ENCODE assay signal across 8 mouse cellular contexts in genomic region chr5:123285174-123285573, GRCm38 (mm10). TPM values are rescaled to one million over a fixed set of nuclear protein-coding genes. Genes with fewer than 3 reads are reported as not detected.
DNase-seq lines count a peak whose midpoint lies in the region; ATAC-seq and TF ChIP-seq lines count a peak whose summit lies in the region.

No protein-coding gene starts in this region.

- peak; percentile 29 to 68; a peak in 3 of 4 replicates for TF ChIP-seq CTCF in CH12.LX (conservative IDR thresholded peaks at IDR 0.05 in 1 of 2, IDR thresholded peaks at IDR 0.05 in 1 of 2; ENCODE audit: low read depth in 2 of 2, low read length in 2 of 2)

- dilution Hi-C loops in CH12.LX (cut with MboI; ENCODE audit: extremely low pct_ligation_motif_present, extremely low pct_unique_long_range_greater_than_20kb, low sequenced_read_pairs) = no loop called here

- H3K36me3 ChIP-seq in kidney, embryonic 16.5 days (ENCODE audit: insufficient read depth, low read length) = no peaks in the 10 kb centered on the region
- H3K36me3 ChIP-seq in CH12.LX (replicated peaks in 1 of 2; ENCODE audit: control insufficient read depth in 1 of 2, insufficient read depth in 1 of 2, low read length in 1 of 2) = no peaks in the 10 kb centered on the region
- no peaks in the 10 kb centered on the region for H3K36me3 ChIP-seq in forebrain, embryonic 15.5 days

- H3K9me3 ChIP-seq in kidney, embryonic 16.5 days (ENCODE audit: low read length) = 0 out of 2 replicates have a peak, but pooled peaks cover 3% of the 10 kb centered on the region
- no peaks in the 10 kb centered on the region for H3K9me3 ChIP-seq in CH12.LX (replicated peaks; ENCODE audit: low read length)
- no peaks in the 10 kb centered on the region for H3K9me3 ChIP-seq in forebrain, embryonic 15.5 days

- H3K27ac ChIP-seq in kidney, embryonic 16.5 days (ENCODE audit: low read length) = no peak overlapping the region
- no peak overlapping the region for H3K27ac ChIP-seq in CH12.LX (ENCODE audit: insufficient read depth, low read depth)
- H3K27ac ChIP-seq in forebrain, embryonic 15.5 days (replicated peaks) = no peak overlapping the region; the same call in 1 of the 2 replicates

- TF ChIP-seq POLR2A in CH12.LX (IDR thresholded peaks at IDR 0.05; ENCODE audit: low read depth, low read length) = no peak

- in situ Hi-C loops in CH12.LX (cut with MboI; ENCODE audit: low pct_ligation_motif_present, low pct_unique_long_range_greater_than_20kb, low sequenced_read_pairs) = no loop called here

- no peak overlapping the region for H3K4me2 ChIP-seq in kidney, embryonic 16.5 days (replicated peaks; ENCODE audit: low read depth, low read length)
- no peak overlapping the region for H3K4me2 ChIP-seq in CH12.LX (ENCODE audit: insufficient read depth, low read depth, poor library complexity, severe bottlenecking)
- H3K4me2 ChIP-seq in forebrain, embryonic 15.5 days (replicated peaks) = no peak overlapping the region

- no peaks in the 10 kb centered on the region for H3K27me3 ChIP-seq in kidney, embryonic 16.5 days (ENCODE audit: insufficient read depth, low read length)
- no peaks in the 10 kb centered on the region for H3K27me3 ChIP-seq in CH12.LX (replicated peaks)
- no peaks in the 10 kb centered on the region for H3K27me3 ChIP-seq in forebrain, embryonic 15.5 days

- no peak for TF ChIP-seq EP300 in CH12.LX (IDR thresholded peaks at IDR 0.05; ENCODE audit: low read length)

- intact Hi-C loops in left cerebral cortex, postnatal 4 days (cut with DNase I) = loop anchor here (10.0 kb wide), 1 partner anchor 60 kb away; the partner anchor contains the start of gene Bcl7a

- no peaks in the 10 kb centered on the region for H3K79me2 ChIP-seq in CH12.LX (replicated peaks; ENCODE audit: control insufficient read depth, extremely low read depth, insufficient read depth, poor library complexity, severe bottlenecking)

- no peaks in the 10 kb centered on the region for H3K4me1 ChIP-seq in kidney, embryonic 16.5 days (ENCODE audit: insufficient read depth, low read length)
- H3K4me1 ChIP-seq in CH12.LX (ENCODE audit: control insufficient read depth in 1 of 2, insufficient read depth in 2 of 2) = 0 out of 4 replicates have a peak, but pooled peaks cover 0 to 3% of the 10 kb centered on the region in 2 experiments
- H3K4me1 ChIP-seq in forebrain, embryonic 15.5 days = no peaks in the 10 kb centered on the region

- no peak overlapping the region for H3K9ac ChIP-seq in kidney, embryonic 16.5 days (replicated peaks; ENCODE audit: low read length)
- H3K9ac ChIP-seq in CH12.LX (ENCODE audit: insufficient read depth, low read depth) = no peak overlapping the region
- H3K9ac ChIP-seq in forebrain, embryonic 15.5 days (replicated peaks) = no peak overlapping the region

- DNase-seq in cerebellum, adult 18-20 months = peak; percentile 27 to 33
- DNase-seq in cerebellum, adult 8-10 months = no peak
- peak; percentile 35 for DNase-seq in kidney, adult 11 months
- DNase-seq in CH12.LX (ENCODE audit: extremely low read depth) = peak; percentile 8
- peak; percentile 66 for DNase-seq in left cerebral cortex, postnatal 4 days
- DNase-seq in thymus, postnatal 14 days = peak; percentile 36

- peak; percentile 56 for TF ChIP-seq RAD21 in CH12.LX (IDR thresholded peaks at IDR 0.05; ENCODE audit: low read depth, low read length)

- H3K4me3 ChIP-seq in kidney, embryonic 16.5 days (ENCODE audit: low read length) = no peak overlapping the region
- H3K4me3 ChIP-seq in CH12.LX (replicated peaks in 1 of 3; ENCODE audit: low read depth in 2 of 3, low read length in 2 of 3, poor library complexity in 1 of 3) = no peak overlapping the region
- no peak overlapping the region for H3K4me3 ChIP-seq in forebrain, embryonic 15.5 days

- WGBS in kidney, embryonic 16.5 days = 40% methylated on average over 8 of the region's 8 CpGs
- 45% methylated on average over 8 of the region's 8 CpGs for WGBS in forebrain, embryonic 15.5 days

- ATAC-seq in kidney, embryonic 16.5 days (ENCODE audit: low FRiP score, low TSS enrichment) = no peak
- ATAC-seq in forebrain, embryonic 15.5 days (replicated peaks) = 0 out of 2 replicates have a peak, but pooled peaks have one; percentile 51

TF ChIP-seq in CH12.LX, 34 proteins besides CTCF, POLR2A, EP300 and RAD21:
- TF ChIP-seq KAT2A (IDR thresholded peaks at IDR 0.05; ENCODE audit: insufficient replicate concordance, low read length) (no peak), SMC3 (IDR thresholded peaks at IDR 0.05; ENCODE audit: low read depth, low read length) (peak; percentile 58)
TF ChIP-seq in CH12.LX: peak in this region for 1.

RNA-seq across cellular contexts. Expression of gene Wdr66, which starts 33.3 kb away (rescaled TPM):
- 1.5 and 1.7 TPM in 2 replicates for polyA plus RNA-seq in kidney, embryonic 16.5 days (2015; fragmentation: Nextera tagmentation; extraction: Ambion mirVana)
- total RNA-seq in CH12.LX (2012; rRNA removed) (0.13 and 0.21 TPM in 2 replicates), CH12.LX (2014; rRNA removed) (0.21 TPM in 1 of 2 replicates, not detected in the other)
- polyA plus RNA-seq in CH12.LX (2012; ENCODE audit: insufficient read length, low read depth) = 0.34 and 0.55 TPM in 2 replicates
- 2.7 TPM in 2 replicates for polyA plus RNA-seq in forebrain, embryonic 15.5 days (2015; fragmentation: Nextera tagmentation; extraction: Ambion mirVana)
- total RNA-seq in left cerebral cortex, postnatal 4 days (2021) = 1 to 10 TPM; 5.6 to 6.1 TPM

RNA-seq across cellular contexts. Expression of gene Bcl7a, which starts 58.5 kb away (rescaled TPM):
- polyA plus RNA-seq in kidney, embryonic 16.5 days (2015; fragmentation: Nextera tagmentation; extraction: Ambion mirVana) = 40.0 and 47.9 TPM in 2 replicates
- total RNA-seq in CH12.LX (2012; rRNA removed) = 3.6 and 4.3 TPM in 2 replicates
- 1.9 and 2.3 TPM in 2 replicates for total RNA-seq in CH12.LX (2014; rRNA removed)
- polyA plus RNA-seq in CH12.LX (2012; ENCODE audit: insufficient read length, low read depth) = 6.3 and 7.2 TPM in 2 replicates
- 80.6 and 89.3 TPM in 2 replicates for polyA plus RNA-seq in forebrain, embryonic 15.5 days (2015; fragmentation: Nextera tagmentation; extraction: Ambion mirVana)
- total RNA-seq in left cerebral cortex, postnatal 4 days (2021) = 10 to 100 TPM; 95.1 to 98.4 TPM
